27 mouse cellular contexts compared by ENCODE assay signal in the genomic region with DNA sequence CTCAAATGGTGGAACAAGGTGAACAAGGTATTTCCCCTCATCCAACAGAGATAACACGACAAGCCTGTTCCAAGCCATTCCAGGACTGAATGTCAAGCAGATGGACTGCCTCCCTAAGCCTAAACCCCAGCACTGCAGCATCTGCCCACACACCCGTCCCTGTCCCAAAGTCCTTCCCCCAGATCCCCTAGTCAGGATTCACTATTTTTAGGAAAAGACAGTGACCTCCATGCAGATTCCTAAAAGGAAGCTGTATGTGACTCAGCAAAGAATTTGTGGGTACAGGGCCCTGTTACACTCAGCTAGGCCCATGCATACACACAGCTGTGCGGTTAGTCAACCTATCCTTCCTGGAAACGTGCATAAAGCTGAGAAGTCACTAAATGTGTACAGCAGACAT. TPM values are rescaled to one million over a fixed set of nuclear protein-coding genes. Genes with fewer than 3 reads are reported as not detected.
DNase-seq lines count a peak whose midpoint lies in the region; TF ChIP-seq lines count a peak whose summit lies in the region.
"Had no signal": no experiment of that assay in that cellular context is flagged by ENCODE, and none has a peak within 500 bp of the region (broad histone marks: within the 10 kb centered on the region; RNA-seq: fewer than 3 reads in every experiment).

No protein-coding gene starts in this region.

- WGBS in olfactory bulb, adult 2 months, result 48% methylated on average over 4 of the region's 4 CpGs

- TF ChIP-seq POLR2A in olfactory bulb, adult 2 months (IDR thresholded peaks at IDR 0.05; ENCODE audit: insufficient read depth, low read depth, low read length), result no peak

- peak; percentile 35 to 41 for DNase-seq in left cerebral cortex, adult 18-20 months (ENCODE audit: low spot score in 2 of 2)
- DNase-seq in left cerebral cortex, adult 9 months (ENCODE audit: low spot score in 2 of 2), result no peak
- DNase-seq in right cerebral cortex, adult 18-20 months, result peak; percentile 58
- DNase-seq in right cerebral cortex, postnatal 25 days, result no peak
- no peak for DNase-seq in kidney, adult 18-20 months
- DNase-seq: adrenal gland, adult 2 months; adrenal gland, postnatal 25 days; cerebellum, adult 18-20 months; cerebellum, adult 9-10 months; cerebellum, postnatal 14 days; gastrocnemius, adult 2 months; gastrocnemius, postnatal 14 days had no signal

- peaks cover 5% of the 10 kb centered on the region for H3K4me1 ChIP-seq in olfactory bulb, adult 2 months (ENCODE audit: control insufficient read depth, insufficient read depth, low read length)
- H3K4me1 ChIP-seq: embryonic facial prominence, embryonic 12.5 days; embryonic facial prominence, embryonic 15.5 days; forebrain, embryonic 12.5 days; forebrain, embryonic 15.5 days; hindbrain, embryonic 12.5 days; hindbrain, embryonic 15.5 days had no signal

- H3K27ac ChIP-seq in olfactory bulb, adult 2 months (ENCODE audit: insufficient read depth, low read depth, low read length), result peak overlapping the region; percentile 63
- H3K27ac ChIP-seq: embryonic facial prominence, embryonic 12.5 days; embryonic facial prominence, embryonic 15.5 days; forebrain, embryonic 12.5 days; forebrain, embryonic 15.5 days; gastrocnemius, adult 2 months; hindbrain, embryonic 12.5 days; hindbrain, embryonic 15.5 days had no signal

- TF ChIP-seq CTCF in olfactory bulb, adult 2 months (IDR thresholded peaks at IDR 0.05; ENCODE audit: insufficient read depth, low read depth, low read length), result no peak

- H3K4me3 ChIP-seq in olfactory bulb, adult 2 months (ENCODE audit: insufficient read depth, low read depth, low read length), result no peak overlapping the region
- H3K4me3 ChIP-seq: embryonic facial prominence, embryonic 12.5 days; embryonic facial prominence, embryonic 15.5 days; forebrain, embryonic 12.5 days; forebrain, embryonic 15.5 days; gastrocnemius, adult 2 months; hindbrain, embryonic 12.5 days; hindbrain, embryonic 15.5 days had no signal

RNA-seq across cellular contexts. Expression of a gene that starts 1.7 kb away (rescaled TPM):
- total RNA-seq in left cerebral cortex, adult 18-20 months (2021), result under 1 TPM; 0.42 to 0.66 TPM
- not detected in 2 replicates for polyA plus RNA-seq in olfactory bulb, adult 2 months (2012; ENCODE audit: insufficient read depth, insufficient read length, low replicate concordance, missing spikeins)
- total RNA-seq: adrenal gland, adult 2 months; adrenal gland, postnatal 25 days; gastrocnemius, adult 2 months; gastrocnemius, postnatal 14 days; gastrocnemius, postnatal 4 days; heart, adult 8-10 months; heart, postnatal 25 days had no signal
- polyA plus RNA-seq: adrenal gland, adult 2 months; forebrain, embryonic 12.5 days; forebrain, embryonic 15.5 days; heart, embryonic 14.5 days had no signal

RNA-seq across cellular contexts. Expression of a gene that starts 18.7 kb away (rescaled TPM):
- total RNA-seq in left cerebral cortex, adult 18-20 months (2021), result 10 to 100 TPM; 56.6 to 62.8 TPM
- not detected in 2 replicates for polyA plus RNA-seq in olfactory bulb, adult 2 months (2012; ENCODE audit: insufficient read depth, insufficient read length, low replicate concordance, missing spikeins)
- total RNA-seq: hematopoietic stem cell, adult 5-6 weeks; MEL had no signal
- polyA plus RNA-seq: CD4-positive, CD25-positive, alpha-beta regulatory T cell, adult 4 months; embryonic facial prominence, embryonic 12.5 days; forebrain, embryonic 12.5 days; heart, postnatal 0 days had no signal

RNA-seq across cellular contexts. Expression of a gene that starts 47.8 kb away (rescaled TPM):
- total RNA-seq in left cerebral cortex, adult 18-20 months (2021), result 100 to 1,000 TPM; 232 to 256 TPM
- polyA plus RNA-seq in olfactory bulb, adult 2 months (2012; ENCODE audit: insufficient read depth, insufficient read length, low replicate concordance, missing spikeins), result not detected in 2 replicates

Comparison
In these comparisons a context has a peak if more than half of its experiments do, and no peak if none do; other contexts are left out.
1. DNase-seq: peak in left cerebral cortex, adult 18-20 months (2 of 2) and right cerebral cortex, adult 18-20 months (single experiment); none in left cerebral cortex, adult 9 months (0 of 2), right cerebral cortex, postnatal 25 days (single experiment) and kidney, adult 18-20 months (single experiment).